Mouse (Mus musculus) telencephalon, adult 2 months (tissue): ENCODE results near the gene Lrrc8e.

ENCODE experiments used
- DNase-seq: peaks from one replicate; pipeline ENCODE4 v3.0.0-alpha.2; 2011; ENCODE audit warnings: low read depth, low spot score

Gene Lrrc8e

GRCm38 (mm10) chr8:4226739-4227347 is at the start of gene Lrrc8e:
TSS of gene Lrrc8e (plus strand) at chr8:4226827.
- no peak for DNase-seq

GRCm38 (mm10) chr8:4183409-4183808 is 43.2 kb upstream of the Lrrc8e start:
- no peak for DNase-seq

GRCm38 (mm10) chr8:4186151-4186550 is 40.5 kb upstream of the Lrrc8e start:
- no peak for DNase-seq

- DNase-seq = no peak
These were observed 38.0 kb upstream of the Lrrc8e start for GRCm38 (mm10) chr8:4188605-4189004.

GRCm38 (mm10) chr8:4189031-4189722 is 37.5 kb upstream of the Lrrc8e start:
- DNase-seq = no peak

- peak; percentile 77 for DNase-seq
These were observed 34.3 kb upstream of the Lrrc8e start for GRCm38 (mm10) chr8:4192305-4192704.

GRCm38 (mm10) chr8:4192807-4193587 is 33.6 kb upstream of the Lrrc8e start:
- DNase-seq = no peak

- DNase-seq = no peak
These were observed 33.1 kb upstream of the Lrrc8e start for GRCm38 (mm10) chr8:4193588-4193894.

- DNase-seq = no peak
These were observed 25.3 kb upstream of the Lrrc8e start for GRCm38 (mm10) chr8:4201321-4201720.

GRCm38 (mm10) chr8:4205246-4206123 is 21.1 kb upstream of the Lrrc8e start:
- no peak for DNase-seq

- no peak for DNase-seq
These were observed 20.2 kb upstream of the Lrrc8e start for GRCm38 (mm10) chr8:4206182-4207015.

- DNase-seq = no peak
These were observed 19.6 kb upstream of the Lrrc8e start for GRCm38 (mm10) chr8:4207016-4207350.

- DNase-seq = no peak
These were observed 15.5 kb upstream of the Lrrc8e start for GRCm38 (mm10) chr8:4211097-4211496.

GRCm38 (mm10) chr8:4212809-4213209 is 13.8 kb upstream of the Lrrc8e start:
- DNase-seq = no peak

GRCm38 (mm10) chr8:4213210-4214005 is 13.2 kb upstream of the Lrrc8e start:
- DNase-seq = no peak

- no peak for DNase-seq
These were observed 12.3 kb upstream of the Lrrc8e start for GRCm38 (mm10) chr8:4214006-4214980.

GRCm38 (mm10) chr8:4216296-4216695 is 10.3 kb upstream of the Lrrc8e start:
- DNase-seq = no peak

- peak; percentile 71 for DNase-seq
These were observed 9.6 kb upstream of the Lrrc8e start, which contains the start of gene Prr36 for GRCm38 (mm10) chr8:4216791-4217621. TSS of gene Prr36 (minus strand) at chr8:4217459.
